Mouse (Mus musculus): ENCODE measurements around the gene Gse1. TPM values are rescaled to one million over a fixed set of nuclear protein-coding genes. Genes with fewer than 3 reads are reported as not detected.

Gene Gse1
- polyA plus RNA-seq, 1 experiment from 2014 or later, result 14.3 TPM

GRCm38 (mm10) chr8:120321724-120322123, 93.5 kb downstream of the Gse1 start:
- Histone ChIP-seq H3K9me3 (ENCODE audit: low read depth, low read length) (no peaks in the 10 kb centered on the region), H3K4me3 (ENCODE audit: low read depth, low read length) (no peak overlapping the region), H3K9ac (no peak overlapping the region), H3K4me2 (no peak overlapping the region), H3K27me3 (ENCODE audit: insufficient read depth, low read length) (no peaks in the 10 kb centered on the region), H3K36me3 (ENCODE audit: insufficient read depth) (no peaks in the 10 kb centered on the region), H3K27ac (ENCODE audit: low read depth) (no peak overlapping the region), H3K4me1 (ENCODE audit: insufficient read depth) (peaks cover 17% of the 10 kb centered on the region)
- 43% methylated on average over 6 of the region's 6 CpGs for WGBS
- peak; percentile 76 for TF ChIP-seq CTCF (IDR thresholded peaks at IDR 0.05; ENCODE audit: low read depth)
- peak; percentile 70 for DNase-seq
- ATAC-seq (ENCODE audit: insufficient read depth), result no peak

DNA sequence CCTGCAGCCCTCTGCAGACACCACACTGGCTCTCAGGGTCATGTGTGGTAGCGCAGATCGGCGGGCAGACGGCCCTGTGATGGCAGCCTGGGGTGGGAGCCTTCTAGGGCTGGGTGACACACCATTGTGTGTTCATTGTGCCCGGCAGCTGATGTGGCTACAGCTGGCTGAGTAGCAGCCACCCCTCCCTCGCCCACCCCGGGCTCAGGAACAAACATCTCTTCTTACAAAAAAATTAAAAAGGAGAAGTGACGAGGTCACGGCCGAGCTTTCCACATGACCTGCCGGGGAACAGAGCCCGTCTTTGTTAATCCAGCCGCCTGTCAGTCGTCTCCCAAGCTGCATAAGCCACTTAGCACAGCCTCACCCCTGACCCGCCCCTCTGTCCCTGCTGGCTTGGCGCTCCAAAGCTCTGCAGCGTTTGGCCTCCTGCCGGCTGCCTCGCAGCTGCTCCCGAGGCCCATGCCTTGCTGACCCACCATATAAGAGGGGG, 94.7 kb downstream of the Gse1 start:
- Histone ChIP-seq H3K27ac (ENCODE audit: low read depth) (peak overlapping the region; percentile 48; the same call in 1 of the 2 replicates), H3K4me2 (peak overlapping the region; percentile 36; the same call in 1 of the 2 replicates), H3K9me3 (ENCODE audit: low read depth, low read length) (no peaks in the 10 kb centered on the region), H3K36me3 (ENCODE audit: insufficient read depth) (no peaks in the 10 kb centered on the region), H3K4me1 (ENCODE audit: insufficient read depth) (peaks cover 17% of the 10 kb centered on the region), H3K4me3 (ENCODE audit: low read depth, low read length) (no peak overlapping the region), H3K9ac (no peak overlapping the region), H3K27me3 (ENCODE audit: insufficient read depth, low read length) (no peaks in the 10 kb centered on the region)
- peak; percentile 36 for TF ChIP-seq CTCF (IDR thresholded peaks at IDR 0.05; ENCODE audit: low read depth)
- DNase-seq (peak; percentile 83), ATAC-seq (ENCODE audit: insufficient read depth) (peak; percentile 74; the same call in 1 of the 2 replicates)
- 11% methylated on average over 20 of the region's 20 CpGs for WGBS

GRCm38 (mm10) chr8:120324555-120324954, 96.3 kb downstream of the Gse1 start:
- peaks cover 17% of the 10 kb centered on the region for H3K4me1 ChIP-seq (ENCODE audit: insufficient read depth)
- no peaks in the 10 kb centered on the region for H3K27me3 ChIP-seq (ENCODE audit: insufficient read depth, low read length)
- no peak for DNase-seq
- no peaks in the 10 kb centered on the region for H3K36me3 ChIP-seq (ENCODE audit: insufficient read depth)
- H3K27ac ChIP-seq (ENCODE audit: low read depth), result no peak overlapping the region
- no peaks in the 10 kb centered on the region for H3K9me3 ChIP-seq (ENCODE audit: low read depth, low read length)
- H3K4me2 ChIP-seq, result no peak overlapping the region
- no peak for ATAC-seq (ENCODE audit: insufficient read depth)
- 51% methylated on average over 3 of the region's 3 CpGs for WGBS
- no peak overlapping the region for H3K4me3 ChIP-seq (ENCODE audit: low read depth, low read length)
- no peak for TF ChIP-seq CTCF (IDR thresholded peaks at IDR 0.05; ENCODE audit: low read depth)
- H3K9ac ChIP-seq, result no peak overlapping the region

DNA sequence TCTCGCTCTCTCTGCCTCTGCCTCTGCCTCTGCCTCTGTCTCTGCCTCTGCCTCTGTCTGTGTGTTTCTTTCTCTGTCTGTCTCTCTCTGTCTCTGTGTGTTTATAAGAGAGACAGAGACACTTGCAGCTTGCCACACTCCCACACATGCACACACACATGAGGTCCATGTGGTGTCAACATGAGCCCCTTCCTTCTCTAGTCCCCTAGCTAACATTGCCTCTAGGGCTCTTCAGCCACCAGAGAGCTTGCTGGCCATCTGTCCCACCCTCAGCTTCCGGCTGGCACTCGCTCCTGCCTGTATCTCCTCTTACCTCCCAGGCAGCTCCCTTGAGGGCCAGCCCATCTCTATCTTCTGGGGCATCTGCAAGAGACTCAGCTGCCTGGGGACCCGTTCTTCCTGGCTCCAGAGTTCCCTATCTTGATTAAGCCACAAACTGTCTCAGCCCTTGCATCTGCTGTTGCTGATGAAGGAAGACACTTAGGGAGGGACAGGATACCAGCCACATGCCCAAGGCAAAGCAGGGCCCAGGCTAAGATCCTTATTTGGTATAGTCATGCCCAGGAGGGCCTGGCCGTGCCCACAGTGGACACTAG, 97.0 kb downstream of the Gse1 start:
- Histone ChIP-seq H3K4me2 (no peak overlapping the region), H3K4me1 (ENCODE audit: insufficient read depth) (peaks cover 17% of the 10 kb centered on the region), H3K27ac (ENCODE audit: low read depth) (no peak overlapping the region), H3K4me3 (ENCODE audit: low read depth, low read length) (no peak overlapping the region), H3K27me3 (ENCODE audit: insufficient read depth, low read length) (no peaks in the 10 kb centered on the region), H3K36me3 (ENCODE audit: insufficient read depth) (no peaks in the 10 kb centered on the region), H3K9ac (no peak overlapping the region), H3K9me3 (ENCODE audit: low read depth, low read length) (no peaks in the 10 kb centered on the region)
- ATAC-seq (ENCODE audit: insufficient read depth), result no peak
- no peak for DNase-seq
- WGBS, result 62% methylated on average over 5 of the region's 5 CpGs
- 0 out of 2 replicates have a peak, but pooled peaks have one; percentile 12 for TF ChIP-seq CTCF (IDR thresholded peaks at IDR 0.05; ENCODE audit: low read depth)

GRCm38 (mm10) chr8:120327131-120327554, 98.9 kb downstream of the Gse1 start:
- no peaks in the 10 kb centered on the region for H3K9me3 ChIP-seq (ENCODE audit: low read depth, low read length)
- H3K36me3 ChIP-seq (ENCODE audit: insufficient read depth), result no peaks in the 10 kb centered on the region
- TF ChIP-seq CTCF (IDR thresholded peaks at IDR 0.05; ENCODE audit: low read depth), result peak; percentile 52
- H3K4me2 ChIP-seq, result no peak overlapping the region
- WGBS, result 66% methylated on average over 3 of the region's 3 CpGs
- H3K9ac ChIP-seq, result no peak overlapping the region
- no peak overlapping the region for H3K27ac ChIP-seq (ENCODE audit: low read depth)
- H3K4me3 ChIP-seq (ENCODE audit: low read depth, low read length), result no peak overlapping the region
- H3K4me1 ChIP-seq (ENCODE audit: insufficient read depth), result peaks cover 17% of the 10 kb centered on the region
- DNase-seq (no peak), ATAC-seq (ENCODE audit: insufficient read depth) (no peak)
- H3K27me3 ChIP-seq (ENCODE audit: insufficient read depth, low read length), result no peaks in the 10 kb centered on the region

DNA sequence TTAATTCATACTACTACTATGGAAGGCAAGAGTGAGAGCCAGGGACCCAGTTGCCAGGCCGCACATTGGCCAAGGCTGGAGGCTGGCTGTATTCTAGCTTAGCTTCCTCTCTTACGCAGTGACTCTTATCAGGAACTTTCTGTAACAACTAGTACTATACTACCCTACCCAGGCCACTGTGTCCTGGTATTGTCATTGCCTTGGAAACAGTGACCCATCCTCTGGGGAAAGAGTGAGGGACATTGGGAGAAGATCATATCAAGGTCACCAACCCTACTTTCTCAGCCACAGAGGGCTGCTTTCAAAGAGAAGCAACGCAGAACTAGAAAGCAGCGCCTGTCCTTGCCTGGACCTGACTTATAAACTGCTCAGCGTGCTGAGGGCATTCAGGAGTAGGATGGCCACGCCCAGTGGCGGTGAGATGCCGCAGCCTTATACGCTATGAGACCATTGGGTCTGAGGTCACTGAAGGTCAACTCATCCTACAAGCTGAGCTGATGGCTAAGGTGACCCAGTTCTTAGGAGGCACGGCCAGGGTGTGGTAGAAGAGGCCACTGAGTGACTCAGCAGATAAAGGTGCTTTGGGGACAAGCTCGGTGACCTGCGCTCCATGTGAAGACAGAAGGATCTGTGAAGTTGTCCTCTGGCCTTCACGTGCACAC, 100.2 kb downstream of the Gse1 start:
- 83% methylated on average over 13 of the region's 13 CpGs for WGBS
- peaks cover 4% of the 10 kb centered on the region; the same call in 1 of the 2 replicates for H3K4me1 ChIP-seq (ENCODE audit: insufficient read depth)

DNA sequence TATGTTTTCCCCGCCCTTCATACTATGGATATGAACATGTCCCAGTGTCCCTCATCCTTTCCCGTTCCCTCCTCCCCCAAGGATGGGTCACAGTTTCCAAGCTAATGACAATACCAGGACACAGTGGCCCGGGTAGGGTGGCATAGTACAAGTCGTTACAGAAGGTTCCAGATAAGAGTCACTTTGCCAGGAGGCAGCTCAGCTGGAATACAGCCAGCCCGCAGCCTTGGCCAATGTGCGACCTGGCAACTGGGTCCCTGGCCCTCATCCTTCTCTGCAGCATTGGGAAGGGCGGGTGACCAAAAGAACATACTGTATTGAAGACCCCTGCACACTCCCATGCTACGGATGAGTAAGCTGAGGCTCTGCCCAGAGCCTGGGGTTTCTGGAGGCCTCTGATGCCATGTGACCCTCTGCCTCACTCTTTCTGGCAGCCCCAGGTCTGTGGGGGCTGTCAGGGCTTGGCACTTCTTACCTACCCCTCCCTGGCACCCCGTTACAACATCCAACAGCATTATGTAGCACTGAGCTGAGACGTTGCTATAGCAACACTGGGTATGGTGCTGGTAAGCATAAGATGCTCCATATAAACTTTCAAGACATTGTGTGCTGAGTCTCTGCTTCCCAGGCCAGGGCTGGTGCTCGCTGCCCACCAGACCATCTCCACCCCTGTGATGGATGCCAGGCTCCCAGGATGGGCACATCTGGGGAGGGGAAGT, 100.9 kb downstream of the Gse1 start:
- WGBS, result 87% methylated on average over 11 of the region's 11 CpGs
- TF ChIP-seq CTCF (IDR thresholded peaks at IDR 0.05; ENCODE audit: low read depth), result no peak

More for the DNA sequence above, 100.2 kb downstream of the Gse1 start:
- H3K9me3 ChIP-seq (ENCODE audit: low read depth, low read length), result no peaks in the 10 kb centered on the region
- H3K4me2 ChIP-seq, result no peak overlapping the region
- no peak overlapping the region for H3K27ac ChIP-seq (ENCODE audit: low read depth)
- no peak for TF ChIP-seq CTCF (IDR thresholded peaks at IDR 0.05; ENCODE audit: low read depth)
- no peak overlapping the region for H3K9ac ChIP-seq
- H3K4me3 ChIP-seq (ENCODE audit: low read depth, low read length), result no peak overlapping the region
- no peaks in the 10 kb centered on the region for H3K36me3 ChIP-seq (ENCODE audit: insufficient read depth)
- ATAC-seq (ENCODE audit: insufficient read depth) (no peak), DNase-seq (no peak)
- no peaks in the 10 kb centered on the region for H3K27me3 ChIP-seq (ENCODE audit: insufficient read depth, low read length)

More for the DNA sequence above, 100.9 kb downstream of the Gse1 start:
- H3K27ac ChIP-seq (ENCODE audit: low read depth), result no peak overlapping the region
- H3K36me3 ChIP-seq (ENCODE audit: insufficient read depth), result no peaks in the 10 kb centered on the region
- H3K9ac ChIP-seq, result no peak overlapping the region
- peaks cover 2% of the 10 kb centered on the region; the same call in 1 of the 2 replicates for H3K4me1 ChIP-seq (ENCODE audit: insufficient read depth)
- DNase-seq, result no peak
- no peak for ATAC-seq (ENCODE audit: insufficient read depth)
- no peak overlapping the region for H3K4me3 ChIP-seq (ENCODE audit: low read depth, low read length)
- H3K4me2 ChIP-seq, result no peak overlapping the region
- no peaks in the 10 kb centered on the region for H3K27me3 ChIP-seq (ENCODE audit: insufficient read depth, low read length)
- no peaks in the 10 kb centered on the region for H3K9me3 ChIP-seq (ENCODE audit: low read depth, low read length)

Data from lung, embryonic 14.5 days (tissue).